Mouse (Mus musculus) intestine, embryonic 16.5 days (tissue): ENCODE measurements around the gene Capg. TPM values are rescaled to one million over a fixed set of nuclear protein-coding genes. Genes with fewer than 3 reads are reported as not detected.

Source experiments
- ATAC-seq: fragments of 200-750 bp; cut with Nextera tagmentation; 2 replicates; pipeline ENCODE4 v1.8.0; 2017; ENCODE audit warnings: moderate TSS enrichment, moderate library complexity
- H3K27ac ChIP-seq: fragments of 300-500 bp; sonication (generic); 2 replicates; pipeline ENCODE4 v1.5.1; 2014; ENCODE audit warnings: mild to moderate bottlenecking, low read length
- H3K27me3 ChIP-seq: fragments of 300-500 bp; sonication (generic); replicated peaks from 2 replicates; pipeline ENCODE4 v1.6.1; 2014; ENCODE audit warnings: low read length, control low read depth, mixed read lengths; ENCODE audit not compliant: control insufficient read depth, insufficient read depth
- H3K36me3 ChIP-seq: fragments of 300-500 bp; sonication (generic); 2 replicates; pipeline ENCODE4 v1.6.1; 2014; ENCODE audit warnings: low read length, control low read depth; ENCODE audit not compliant: control insufficient read depth, insufficient read depth
- H3K4me1 ChIP-seq: fragments of 300-500 bp; sonication (generic); 2 replicates; pipeline ENCODE4 v1.6.1; 2014; ENCODE audit warnings: low read length, control low read depth, mixed read lengths; ENCODE audit not compliant: control insufficient read depth, insufficient read depth
- H3K4me2 ChIP-seq: fragments of 300-500 bp; sonication (generic); 2 replicates; pipeline ENCODE4 v1.6.1; 2014; ENCODE audit warnings: low read depth, low read length, control low read depth
- H3K4me3 ChIP-seq: fragments of 300-500 bp; sonication (generic); 2 replicates; pipeline ENCODE4 v1.5.1; 2014; ENCODE audit warnings: mild to moderate bottlenecking, low read length
- H3K9ac ChIP-seq: fragments of 300-500 bp; sonication (generic); 2 replicates; pipeline ENCODE4 v1.6.1; 2014; ENCODE audit warnings: low read depth, low read length
- H3K9me3 ChIP-seq: fragments of 300-500 bp; sonication (generic); 2 replicates; pipeline ENCODE4 v1.6.1; 2016; ENCODE audit warnings: low read length, control low read depth; ENCODE audit not compliant: control insufficient read depth
- WGBS: fragments of 180-500 bp; shearing (Covaris S2); extraction: QIAGEN DNeasy Blood & Tissue Kit; methylation state at CpG from one replicate; pipeline ENCODE4 v1.1.7; 2014; 5-methylcytosine and 5-hydroxymethylcytosine counted together
- polyA plus RNA-seq: library from polyadenylated mRNA; unstranded; fragments of >200 nt; fragmentation: Nextera tagmentation; extraction: Ambion mirVana; gene quantifications from 2 replicates; pipeline ENCODE4 v1.2.1, GENCODE M21; 2015

Gene Capg
- polyA plus RNA-seq, 1 experiment from 2014 or later, result 35.2 TPM

DNA sequence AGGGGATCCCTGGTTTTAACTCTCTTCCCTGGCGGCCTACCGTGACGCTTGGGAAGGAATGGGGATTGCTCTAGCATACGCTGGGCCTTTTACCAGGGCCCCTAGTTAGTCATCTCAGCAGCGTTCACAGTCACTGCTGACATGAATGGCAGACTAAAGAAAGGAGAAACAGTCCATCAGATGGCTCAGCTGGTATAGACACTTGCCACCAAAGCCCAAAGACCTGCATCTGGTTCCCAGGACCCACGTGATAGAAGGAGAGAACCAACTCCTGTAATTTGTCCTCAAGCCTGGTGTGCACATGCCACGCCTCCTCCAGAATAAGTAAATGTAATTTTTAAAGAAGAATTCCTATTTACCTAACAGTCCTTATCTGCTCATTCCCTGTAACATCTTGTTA, 1.2 kb downstream of the Capg start:
- 70% methylated on average over 7 of the region's 7 CpGs for WGBS
- no peak overlapping the region for H3K27ac ChIP-seq
- no peaks in the 10 kb centered on the region for H3K27me3 ChIP-seq
- H3K4me3 ChIP-seq, result no peak overlapping the region
- no peaks in the 10 kb centered on the region for H3K9me3 ChIP-seq
- no peak for ATAC-seq
- peaks cover 25% of the 10 kb centered on the region for H3K4me1 ChIP-seq
- no peak overlapping the region for H3K9ac ChIP-seq
- H3K36me3 ChIP-seq, result no peaks in the 10 kb centered on the region
- no peak overlapping the region for H3K4me2 ChIP-seq

DNA sequence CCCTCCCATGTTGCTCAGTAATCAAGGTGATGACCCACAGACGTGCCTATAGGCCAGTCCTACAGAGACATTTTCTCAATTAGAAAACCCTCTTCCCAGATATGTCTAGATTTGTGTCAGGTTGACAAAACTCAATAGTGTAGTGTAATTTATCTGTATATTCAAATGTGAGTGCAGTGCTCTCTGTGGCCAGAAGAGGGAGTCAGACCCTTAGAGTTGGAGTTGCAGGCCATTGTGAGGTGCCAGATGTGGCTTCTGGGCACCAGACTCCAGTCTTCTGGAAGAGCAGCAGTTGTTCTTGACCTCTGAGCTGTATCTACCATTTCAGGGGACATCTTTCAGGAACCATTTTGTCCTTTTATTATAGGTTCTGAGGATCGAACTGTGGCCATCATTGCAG, 2.9 kb downstream of the Capg start:
- no peak overlapping the region for H3K4me2 ChIP-seq
- 93% methylated on average over 2 of the region's 2 CpGs for WGBS
- H3K4me1 ChIP-seq, result peaks cover 39% of the 10 kb centered on the region

DNA sequence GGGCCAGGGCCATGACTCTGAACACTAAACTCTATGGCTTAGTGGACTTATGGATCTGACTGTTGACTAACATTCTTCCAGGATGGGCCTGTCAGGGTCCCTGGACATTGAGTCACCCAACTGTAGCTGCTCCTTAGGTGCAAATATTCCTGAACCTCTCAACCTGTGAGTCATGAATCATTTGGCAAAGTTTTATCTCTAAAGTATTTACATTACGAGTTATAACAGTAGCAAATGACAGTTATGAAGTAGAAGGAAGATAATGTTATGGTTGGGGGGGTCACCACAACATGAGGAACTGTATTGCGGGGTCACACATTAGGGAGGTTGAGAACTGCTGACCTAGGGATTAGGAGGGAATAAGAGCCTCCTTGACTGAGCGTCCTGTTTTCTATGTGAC, 3.7 kb downstream of the Capg start:
- no peaks in the 10 kb centered on the region for H3K36me3 ChIP-seq
- no peaks in the 10 kb centered on the region for H3K27me3 ChIP-seq
- no peak overlapping the region for H3K4me3 ChIP-seq
- no peak overlapping the region for H3K9ac ChIP-seq
- WGBS, result 73% methylated on average over 3 of the region's 3 CpGs
- no peak overlapping the region; the same call in 1 of the 2 replicates for H3K27ac ChIP-seq
- no peaks in the 10 kb centered on the region for H3K9me3 ChIP-seq
- ATAC-seq, result no peak
- H3K4me1 ChIP-seq, result peaks cover 39% of the 10 kb centered on the region
- no peak overlapping the region for H3K4me2 ChIP-seq

More for the DNA sequence above, 2.9 kb downstream of the Capg start:
- H3K27ac ChIP-seq, result no peak overlapping the region
- no peak overlapping the region for H3K4me3 ChIP-seq
- no peak for ATAC-seq
- no peaks in the 10 kb centered on the region for H3K9me3 ChIP-seq
- H3K36me3 ChIP-seq, result no peaks in the 10 kb centered on the region
- H3K9ac ChIP-seq, result no peak overlapping the region
- no peaks in the 10 kb centered on the region for H3K27me3 ChIP-seq

DNA sequence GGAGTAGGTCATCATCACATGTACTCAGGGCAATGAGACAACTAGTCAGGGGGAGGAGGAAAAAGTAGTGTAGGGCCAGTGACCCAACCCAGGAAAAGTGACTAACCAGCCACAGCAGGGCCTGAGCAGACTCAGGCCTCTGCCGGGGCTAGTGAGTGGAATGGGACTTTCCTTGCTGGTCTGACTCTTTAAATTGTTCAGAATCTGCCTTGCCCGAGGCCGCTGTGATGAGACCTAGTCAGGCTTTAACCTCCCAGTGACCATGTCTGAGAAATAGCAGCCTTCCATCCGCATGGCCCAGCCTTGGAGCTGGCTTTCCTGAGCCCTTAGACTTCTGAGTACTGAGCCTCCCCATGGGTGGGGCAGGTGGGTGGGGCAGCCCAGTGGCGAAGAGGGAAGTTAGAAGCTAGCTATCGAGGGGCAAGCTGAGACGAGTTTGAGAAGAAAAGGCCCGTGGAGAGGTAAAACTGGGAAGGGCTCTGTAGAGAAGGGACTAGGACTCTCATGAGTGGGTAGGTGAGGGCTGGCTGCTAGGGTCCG, 4.9 kb downstream of the Capg start:
- Histone ChIP-seq H3K9ac (0 out of 2 replicates have a peak overlapping the region, but pooled peaks have one; percentile 50), H3K27ac (0 out of 2 replicates have a peak overlapping the region, but pooled peaks have one; percentile 31), H3K4me1 (peaks cover 42% of the 10 kb centered on the region), H3K27me3 (no peaks in the 10 kb centered on the region), H3K9me3 (no peaks in the 10 kb centered on the region), H3K36me3 (no peaks in the 10 kb centered on the region), H3K4me2 (0 out of 2 replicates have a peak overlapping the region, but pooled peaks have one; percentile 18), H3K4me3 (no peak overlapping the region)
- ATAC-seq, result peak; percentile 57
- WGBS, result 52% methylated on average over 9 of the region's 9 CpGs

DNA sequence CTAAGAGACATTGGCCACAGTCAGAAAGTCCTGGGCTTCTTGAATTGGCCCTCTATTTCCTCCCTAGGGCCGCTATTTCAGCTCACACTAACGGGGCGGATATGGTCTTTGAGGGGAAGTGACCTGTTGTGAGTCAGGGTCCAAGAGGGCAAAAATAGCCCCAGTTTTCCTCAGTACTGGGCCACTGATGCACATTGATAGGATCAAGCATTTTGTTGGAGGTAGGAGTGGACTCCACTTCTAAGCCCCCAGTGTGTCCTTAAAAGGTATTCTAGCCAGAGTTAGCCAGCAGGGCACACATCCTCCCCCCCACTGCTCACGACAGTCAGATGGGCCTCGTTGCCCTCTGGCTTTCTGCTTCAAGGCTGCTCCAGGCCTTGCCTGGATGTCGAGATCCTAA, 5.8 kb downstream of the Capg start:
- H3K9me3 ChIP-seq, result no peaks in the 10 kb centered on the region
- no peak overlapping the region for H3K27ac ChIP-seq
- 67% methylated on average over 6 of the region's 6 CpGs for WGBS
- no peak overlapping the region for H3K4me2 ChIP-seq
- no peaks in the 10 kb centered on the region for H3K27me3 ChIP-seq
- no peaks in the 10 kb centered on the region for H3K36me3 ChIP-seq
- no peak for ATAC-seq
- 0 out of 2 replicates have a peak overlapping the region, but pooled peaks have one; percentile 50 for H3K9ac ChIP-seq
- peaks cover 39% of the 10 kb centered on the region for H3K4me1 ChIP-seq
- H3K4me3 ChIP-seq, result no peak overlapping the region

GRCm38 (mm10) chr6:72550503-72551100, 6.4 kb downstream of the Capg start:
- 80% methylated on average over 10 of the region's 10 CpGs for WGBS
- Histone ChIP-seq H3K27me3 (no peaks in the 10 kb centered on the region), H3K4me3 (no peak overlapping the region), H3K9ac (0 out of 2 replicates have a peak overlapping the region, but pooled peaks have one; percentile 22), H3K36me3 (no peaks in the 10 kb centered on the region), H3K27ac (no peak overlapping the region), H3K4me2 (no peak overlapping the region), H3K9me3 (no peaks in the 10 kb centered on the region), H3K4me1 (peaks cover 39% of the 10 kb centered on the region)
- no peak for ATAC-seq

DNA sequence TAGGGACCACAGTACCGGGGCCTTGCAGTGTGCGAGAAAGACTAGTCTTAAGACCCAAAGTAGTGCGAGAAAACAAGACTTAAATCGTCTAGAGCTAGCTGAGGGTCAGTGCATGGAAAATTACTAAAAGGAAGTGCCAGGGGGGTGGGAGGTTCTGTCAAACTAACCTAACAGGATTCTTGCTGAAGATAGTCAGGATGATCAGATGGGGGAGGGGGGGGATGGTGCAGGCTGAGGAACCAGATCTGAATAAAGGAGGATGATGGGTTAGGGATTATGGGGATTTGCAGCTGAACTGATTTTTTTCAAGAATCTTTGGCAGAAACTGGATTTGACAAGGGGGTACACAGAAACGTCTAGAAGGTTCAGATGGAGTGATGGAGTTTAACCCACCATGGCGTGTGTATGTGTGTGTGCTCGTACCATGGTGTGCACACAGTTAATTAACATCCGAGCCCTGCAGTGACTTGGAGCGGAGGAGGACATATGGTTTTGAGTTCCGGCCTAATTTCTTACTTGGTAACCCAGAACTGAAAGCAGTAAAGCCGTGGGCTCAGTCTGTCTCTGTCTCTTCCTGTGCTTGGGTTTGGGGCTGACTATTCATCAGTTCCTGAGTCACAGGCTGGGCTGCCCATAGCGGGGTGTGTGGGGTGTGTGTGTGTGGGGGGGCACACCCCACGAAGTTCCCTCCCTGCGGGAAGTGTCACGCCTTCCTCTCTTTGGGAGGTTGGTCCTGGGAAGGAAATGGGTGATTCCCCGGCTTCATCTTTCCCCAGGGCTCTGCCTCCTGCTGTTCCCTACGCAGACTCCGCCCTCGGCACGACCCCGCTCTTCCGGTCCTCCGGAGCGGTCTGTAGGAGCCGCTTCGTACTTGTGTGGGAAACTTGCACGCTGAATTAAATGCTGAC, 8.2 kb downstream of the Capg start:
- peak overlapping the region; percentile 85 for H3K4me2 ChIP-seq
- 14% methylated on average over 27 of the region's 27 CpGs for WGBS
- H3K27ac ChIP-seq, result peak overlapping the region; percentile 90
- peaks cover 39% of the 10 kb centered on the region for H3K4me1 ChIP-seq
- ATAC-seq, result peak; percentile 89
- H3K4me3 ChIP-seq, result peak overlapping the region; percentile 51
- peak overlapping the region; percentile 67 for H3K9ac ChIP-seq
- H3K9me3 ChIP-seq, result no peaks in the 10 kb centered on the region
- no peaks in the 10 kb centered on the region for H3K27me3 ChIP-seq
- no peaks in the 10 kb centered on the region for H3K36me3 ChIP-seq

DNA sequence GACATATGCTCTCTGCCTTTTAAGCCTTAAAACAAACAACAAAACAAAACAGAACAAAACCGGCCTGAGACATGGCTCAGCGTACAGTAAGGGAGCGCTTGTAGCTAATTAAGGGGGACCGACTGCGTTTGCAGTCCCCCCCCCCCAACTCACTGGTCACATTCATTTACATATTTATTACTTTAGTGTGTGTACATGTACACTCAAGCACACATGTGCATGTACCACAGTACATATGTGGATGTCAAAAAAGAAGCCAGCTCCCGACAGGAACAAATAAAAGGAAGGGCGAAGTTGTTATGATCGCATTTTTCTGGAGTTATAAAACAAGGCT, 8.9 kb downstream of the Capg start:
- H3K27ac ChIP-seq, result peak overlapping the region; percentile 90
- no peak; the same call in 1 of the 2 replicates for ATAC-seq
- H3K4me3 ChIP-seq, result peak overlapping the region; percentile 51
- 10% methylated on average over 8 of the region's 8 CpGs for whole genome bisulfite sequencing
- no peaks in the 10 kb centered on the region for H3K36me3 ChIP-seq
- H3K9me3 ChIP-seq, result no peaks in the 10 kb centered on the region
- peaks cover 40% of the 10 kb centered on the region for H3K4me1 ChIP-seq
- H3K9ac ChIP-seq, result peak overlapping the region; percentile 67
- H3K4me2 ChIP-seq, result peak overlapping the region; percentile 85
- no peaks in the 10 kb centered on the region for H3K27me3 ChIP-seq

- no peak for ATAC-seq
- H3K4me2 ChIP-seq, result no peak overlapping the region
- no peaks in the 10 kb centered on the region for H3K36me3 ChIP-seq
- H3K9me3 ChIP-seq, result no peaks in the 10 kb centered on the region
- H3K27ac ChIP-seq, result no peak overlapping the region
- H3K27me3 ChIP-seq, result no peaks in the 10 kb centered on the region
- peaks cover 12% of the 10 kb centered on the region for H3K4me1 ChIP-seq
- no peak overlapping the region for H3K4me3 ChIP-seq
- 64% methylated on average over 8 of the region's 8 CpGs for WGBS
- no peak overlapping the region for H3K9ac ChIP-seq
Observed at GRCm38 (mm10) chr6:72560801-72561200, 16.6 kb downstream of the Capg start.
